Mouse (Mus musculus) cerebellum, adult 18-20 months (tissue): Measurements from ENCODE around the gene Fstl5.
"Not testable (repeated sequence)": the region's sequence is repeated elsewhere in the genome, so short reads cannot be mapped to it uniquely, and the experiment has no call there.

Experiments used
- DNase-seq, 2 experiments: peaks; one replicate each; pipeline ENCODE4 v3.0.0; 2021

The Fstl5 gene

DNA sequence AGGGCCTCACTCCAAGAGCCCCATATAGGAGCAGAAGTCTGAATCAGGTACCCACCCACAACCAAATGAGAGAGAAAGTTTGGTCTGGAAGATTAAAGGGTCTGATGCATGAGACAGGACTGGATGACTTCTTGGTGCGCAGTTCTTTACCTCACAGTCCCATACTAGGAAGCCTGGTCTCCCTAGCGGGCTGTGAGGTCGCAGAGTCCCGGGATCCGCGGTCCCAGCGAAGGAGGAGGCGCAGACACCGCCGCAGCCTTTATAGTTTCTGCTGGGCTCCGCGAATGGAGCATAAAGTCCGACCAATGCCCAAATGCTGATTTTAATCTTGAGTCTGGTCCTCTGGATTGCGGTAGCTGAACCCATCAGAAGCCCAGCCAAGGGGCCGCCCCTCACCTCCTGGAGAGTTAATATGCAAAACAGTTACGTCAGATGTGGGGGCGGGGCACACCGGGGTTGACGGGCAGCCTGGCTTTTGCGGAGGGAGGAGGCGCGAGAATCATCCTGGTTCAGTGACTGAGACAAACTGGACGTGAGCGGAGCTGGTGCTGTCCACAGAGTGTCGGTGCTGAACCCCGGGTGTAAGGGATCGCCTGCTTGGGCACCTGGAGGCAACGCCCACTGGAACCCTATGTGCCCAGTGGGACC, at the start of gene Fstl5:
TSS of gene Fstl5 (plus strand) at position 211 of the 648 bp plus-strand sequence.
- DNase-seq, result peak; percentile 94 to 97

DNA sequence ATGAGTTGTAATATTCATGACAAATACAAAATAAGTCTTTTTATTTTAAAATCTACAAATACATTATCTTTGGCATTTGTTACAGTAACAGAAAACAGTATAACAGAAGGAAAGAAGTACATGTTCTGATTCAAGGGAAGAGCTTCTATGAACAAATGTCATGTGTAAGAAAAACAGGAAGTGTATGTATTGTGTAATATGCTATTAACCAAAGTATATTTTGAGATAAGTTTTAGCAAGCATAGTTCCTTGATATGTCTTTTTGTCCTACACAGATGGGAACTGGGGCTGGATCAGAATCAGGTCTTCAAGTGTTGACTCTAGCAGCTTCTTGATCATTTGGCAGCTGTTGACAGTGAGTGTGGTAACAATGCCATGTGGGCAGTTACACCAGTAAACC, 48.5 kb upstream of the Fstl5 start:
- no peak for DNase-seq

DNA sequence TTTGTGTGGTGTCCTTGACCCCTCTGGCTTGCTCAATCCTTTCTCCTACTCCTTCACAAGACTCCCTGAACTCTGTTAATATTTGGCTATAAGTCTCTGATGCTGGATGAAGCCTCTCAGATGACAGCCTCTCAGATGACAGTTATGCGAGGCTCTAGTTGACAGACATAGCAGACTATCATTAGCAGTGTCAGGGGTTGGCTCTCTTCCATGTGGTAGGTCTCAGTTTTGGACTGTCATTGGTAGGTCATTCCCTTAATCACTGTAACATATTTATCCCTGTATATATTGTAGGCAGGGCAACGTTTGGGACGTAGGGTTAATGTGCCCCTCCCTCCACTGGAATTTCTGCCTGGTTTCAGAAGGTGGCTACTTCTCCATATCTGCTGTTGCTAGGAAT, 22.9 kb upstream of the Fstl5 start:
- no peak for DNase-seq

DNA sequence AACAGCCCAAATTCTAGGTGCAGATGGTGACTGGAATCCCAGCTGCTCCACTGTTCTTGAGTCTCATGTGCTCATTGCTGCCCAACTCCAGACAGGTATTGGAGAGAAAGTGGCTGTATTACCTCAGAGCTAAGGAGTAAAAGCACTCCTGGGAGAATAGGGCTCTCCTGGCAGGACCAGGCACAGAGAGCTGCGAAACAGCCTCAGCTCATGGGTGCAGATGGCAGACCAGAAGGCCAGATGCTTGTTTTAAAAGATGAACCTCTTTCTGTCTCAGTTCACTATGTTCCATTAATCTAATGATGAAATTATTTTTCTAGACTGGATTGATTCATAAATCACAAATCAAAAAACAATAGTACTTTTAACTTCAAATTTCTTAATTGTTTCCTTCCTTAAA, 12.1 kb upstream of the Fstl5 start:
- DNase-seq, result no peak

DNA sequence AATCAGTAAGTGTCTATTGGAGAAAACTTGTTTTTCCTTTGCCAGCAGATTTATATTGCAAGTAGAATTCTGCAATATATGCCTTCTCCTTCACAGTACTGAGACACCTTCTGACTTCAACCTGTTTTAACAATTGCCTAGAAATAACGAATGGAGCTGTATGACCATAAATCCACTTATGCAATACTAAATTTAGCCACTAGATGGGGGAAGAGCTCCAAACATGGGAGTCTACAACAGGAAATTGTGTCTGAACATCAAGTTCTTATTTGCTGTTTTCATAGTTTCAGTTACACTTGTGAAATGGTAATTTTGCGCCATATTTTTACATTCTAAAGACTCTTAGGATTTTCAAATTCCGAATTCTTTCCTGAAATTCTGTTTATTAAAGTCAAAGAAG, 6.2 kb upstream of the Fstl5 start:
- DNase-seq, result peak; percentile 29 to 45

DNA sequence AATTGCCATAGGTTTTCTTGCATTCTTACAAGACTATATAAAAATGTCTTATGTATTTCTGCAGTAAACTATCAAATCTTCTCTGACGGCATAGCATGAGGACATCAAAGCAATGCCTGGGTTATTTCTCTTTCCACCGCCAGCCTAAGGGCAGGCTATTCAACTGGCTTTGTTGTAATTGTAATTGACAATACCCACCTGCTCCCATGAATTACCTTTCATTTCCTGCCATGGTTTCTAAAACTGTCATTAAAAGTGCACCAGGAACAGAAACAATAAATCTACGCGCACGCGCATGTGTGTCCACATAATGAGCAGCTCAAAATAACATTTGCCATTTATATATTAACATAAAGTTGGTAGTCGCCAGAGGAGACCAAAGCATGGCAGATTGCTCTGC, 1.2 kb upstream of the Fstl5 start:
- DNase-seq, result no peak

DNA sequence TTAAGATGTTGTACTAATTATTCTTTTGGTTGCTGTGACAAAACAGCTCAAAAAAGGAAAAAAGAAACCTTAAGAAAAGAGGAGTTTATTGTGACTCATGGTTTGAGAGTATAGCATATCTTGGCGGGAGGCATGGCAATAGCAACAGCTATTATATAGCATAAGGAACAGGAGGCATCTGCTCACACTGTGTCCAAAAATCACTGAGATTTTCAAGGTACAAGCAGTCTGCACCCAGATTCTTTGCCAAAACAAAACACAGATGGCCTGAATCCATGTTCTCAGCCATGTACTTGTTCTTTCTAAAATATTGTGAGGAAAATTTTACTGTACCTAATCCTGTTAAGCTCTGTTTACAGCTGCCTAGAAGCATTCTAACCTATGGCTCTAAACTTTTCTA, 66.4 kb downstream of the Fstl5 start:
- DNase-seq, result peak; percentile 31

DNA sequence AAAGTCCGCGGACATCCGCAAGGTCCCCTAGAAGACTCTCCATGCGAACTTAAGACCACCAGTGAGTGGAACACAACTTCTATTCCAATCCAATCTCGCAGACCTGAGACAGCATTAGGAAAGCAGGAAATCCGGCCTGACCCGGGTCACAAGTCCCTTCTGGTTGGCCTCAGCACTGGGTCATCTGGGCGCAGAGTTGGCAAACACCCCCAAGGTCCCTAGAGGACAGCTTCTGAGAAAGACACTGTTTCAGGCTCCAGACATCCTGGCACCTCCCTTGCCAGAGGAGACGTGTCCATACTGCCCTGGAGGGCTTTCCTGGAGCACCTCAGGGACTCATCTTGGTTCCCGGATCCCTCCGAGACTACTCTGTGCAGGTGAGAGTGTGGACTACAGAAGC, 73.8 kb downstream of the Fstl5 start:
- DNase-seq, result no peak

DNA sequence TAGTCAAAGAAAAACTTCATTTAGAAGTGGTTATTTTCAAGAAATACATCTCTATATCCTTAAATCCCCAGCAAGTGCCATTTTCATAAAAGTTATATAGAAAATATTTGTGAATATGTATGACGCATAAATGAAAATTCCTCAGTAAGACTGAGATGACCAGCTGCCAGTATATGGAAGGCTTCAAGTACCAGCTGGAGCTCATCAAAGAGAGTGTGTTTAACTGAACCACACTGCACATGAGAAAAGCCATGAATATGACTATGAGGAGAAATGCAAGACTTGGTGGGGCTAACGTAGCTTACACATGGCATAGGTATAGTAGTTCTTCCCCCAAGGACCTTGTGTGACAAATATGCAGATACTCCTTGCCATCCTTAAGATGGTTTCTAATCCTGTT, 164.8 kb downstream of the Fstl5 start:
- no peak for DNase-seq

DNA sequence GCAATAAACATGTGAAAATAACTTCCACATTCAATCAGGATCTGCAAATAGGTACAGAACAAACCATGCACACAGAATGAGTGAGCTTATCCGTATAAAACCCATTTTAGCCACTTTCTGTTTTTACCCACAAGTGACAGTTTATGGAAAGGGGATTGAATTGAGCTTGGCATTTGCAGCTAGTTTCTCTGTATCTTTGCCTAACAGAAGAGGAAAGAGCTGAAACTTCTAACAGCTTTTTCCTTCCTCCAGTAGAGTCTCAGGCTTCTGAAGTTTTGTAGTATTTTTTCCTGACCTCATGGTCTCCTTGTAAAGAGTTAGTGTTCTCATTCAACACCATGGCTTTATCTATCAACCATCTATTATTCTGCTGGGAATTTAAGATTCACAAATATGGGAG, 177.3 kb downstream of the Fstl5 start:
- no peak for DNase-seq

DNA sequence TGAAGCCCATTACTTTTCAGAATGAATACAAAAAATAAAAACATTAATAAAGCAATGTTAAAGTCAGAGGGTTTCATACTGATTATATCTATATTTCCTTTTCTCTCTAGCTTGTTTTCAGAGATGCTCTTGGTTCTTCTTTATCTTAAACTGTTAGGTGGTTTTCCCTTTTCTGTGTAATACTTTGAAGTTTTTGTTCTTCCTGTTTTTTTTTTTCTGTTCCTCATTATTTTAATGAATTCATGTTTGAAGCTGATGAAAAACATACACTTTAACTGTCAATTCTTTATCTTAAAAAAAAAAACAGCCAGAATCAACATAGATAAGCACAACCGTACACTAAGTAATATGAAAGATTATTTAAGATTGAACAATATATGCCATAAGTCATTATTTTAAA, 218.9 kb downstream of the Fstl5 start:
- no peak for DNase-seq

DNA sequence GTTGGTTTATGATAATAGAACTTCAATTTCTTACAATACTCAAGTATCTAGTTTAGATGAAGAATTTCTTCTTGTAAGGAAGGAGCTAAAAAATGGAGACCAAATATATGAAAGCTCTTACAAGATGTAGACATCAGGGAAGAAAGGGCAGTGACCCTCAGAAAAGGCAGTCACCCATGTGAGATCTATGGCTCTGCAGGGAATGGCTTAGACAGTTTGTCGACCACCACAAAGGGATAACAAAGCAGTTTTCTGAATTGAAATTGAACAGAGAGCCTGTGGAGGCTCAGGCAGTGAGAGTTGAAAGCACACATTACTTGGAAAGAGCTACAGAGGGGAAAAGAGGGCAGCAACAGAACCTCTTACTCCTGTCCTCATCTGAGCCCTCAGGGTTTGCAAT, 220.3 kb downstream of the Fstl5 start:
- DNase-seq, result no peak

DNA sequence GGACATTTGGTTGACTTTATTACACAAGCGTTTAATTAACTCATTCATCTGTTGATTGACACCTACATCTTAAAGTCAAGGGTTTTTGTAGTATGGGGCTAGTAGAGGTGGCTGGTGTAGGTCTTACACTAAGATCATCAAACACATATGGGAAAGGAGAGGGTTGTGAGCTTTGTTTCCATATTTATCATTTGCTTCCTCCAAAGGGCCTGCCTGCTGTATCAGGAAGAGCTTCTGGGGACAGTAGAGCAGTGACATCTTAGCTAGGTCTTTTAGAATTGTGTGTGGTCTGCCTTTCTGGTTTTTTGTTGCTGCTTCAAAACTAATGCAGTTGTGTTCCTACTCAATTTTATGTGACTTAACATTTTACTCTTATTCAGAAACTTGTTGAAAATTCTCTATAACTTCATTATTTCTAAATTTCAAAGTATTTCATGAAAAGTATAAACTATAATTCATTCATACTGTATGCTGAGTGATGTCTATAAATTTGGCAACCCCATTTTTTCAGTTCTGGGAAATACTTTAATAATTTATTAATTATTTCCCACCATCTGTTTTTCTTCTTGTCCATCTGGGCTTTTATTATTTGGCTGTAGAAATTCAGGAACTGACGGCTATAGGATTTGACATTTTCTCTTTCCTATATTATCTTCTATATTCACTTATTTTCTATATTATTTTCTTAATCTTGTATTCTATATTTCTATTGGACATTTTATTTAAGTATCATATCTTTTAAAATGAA, 227.1 kb downstream of the Fstl5 start:
- DNase-seq, result peak; percentile 16 to 40

DNA sequence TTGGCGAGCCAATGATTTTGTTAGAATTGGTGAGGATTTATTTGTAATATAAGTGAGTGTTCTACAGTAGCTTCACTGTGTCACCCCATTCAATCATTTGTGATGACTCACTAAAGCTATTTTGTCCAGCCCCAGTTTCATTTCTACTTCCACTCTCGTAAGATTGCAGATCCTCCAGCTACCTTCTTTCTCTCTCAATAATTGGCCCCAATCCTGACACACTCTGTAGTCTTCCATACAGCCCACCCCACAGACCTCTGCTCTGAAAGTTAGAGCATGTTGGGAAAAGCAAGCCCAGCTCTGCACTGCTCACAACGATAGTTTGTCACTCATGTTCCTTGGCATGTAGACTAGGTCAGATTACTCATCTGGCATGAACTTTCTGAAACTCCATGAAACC, 242.9 kb downstream of the Fstl5 start:
- no peak for DNase-seq

DNA sequence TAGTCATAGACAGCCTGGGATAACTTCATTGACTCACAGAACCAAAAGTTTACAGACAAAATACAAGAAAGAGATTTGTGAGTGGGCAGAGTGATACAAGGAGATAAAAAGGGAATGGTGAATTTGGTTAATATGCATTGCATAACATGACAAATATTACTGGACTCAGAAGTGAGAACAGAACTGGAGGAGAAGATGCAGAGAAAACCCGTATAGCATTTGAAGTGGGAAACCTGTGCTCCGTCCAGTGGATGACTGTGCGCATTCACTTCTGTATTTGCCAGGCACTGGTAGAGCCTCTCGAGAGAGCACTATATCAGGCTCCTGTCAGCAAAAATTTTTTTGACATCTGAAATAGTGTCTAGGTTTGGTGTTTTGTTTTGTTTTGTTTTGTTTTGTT, 245.5 kb downstream of the Fstl5 start:
- no peak for DNase-seq

DNA sequence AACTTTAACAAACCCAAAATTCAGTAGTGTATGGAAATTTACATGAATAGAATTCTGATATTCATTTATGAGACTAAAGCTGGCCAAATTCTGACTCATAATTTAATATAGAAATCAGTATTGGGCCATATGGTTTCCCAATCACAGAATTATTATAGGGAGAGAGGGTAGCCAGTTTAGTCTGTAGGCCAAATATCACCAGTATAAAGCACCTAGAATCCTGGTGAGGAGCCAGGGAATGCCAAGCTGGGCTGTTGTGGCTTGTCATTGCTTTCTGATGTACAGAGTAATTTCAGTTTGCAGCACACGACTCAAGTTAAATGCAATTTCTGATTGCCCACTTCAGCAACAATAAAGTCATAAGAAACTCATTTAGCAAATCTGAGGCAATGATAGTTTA, 248.4 kb downstream of the Fstl5 start:
- peak; percentile 37 to 39 for DNase-seq

DNA sequence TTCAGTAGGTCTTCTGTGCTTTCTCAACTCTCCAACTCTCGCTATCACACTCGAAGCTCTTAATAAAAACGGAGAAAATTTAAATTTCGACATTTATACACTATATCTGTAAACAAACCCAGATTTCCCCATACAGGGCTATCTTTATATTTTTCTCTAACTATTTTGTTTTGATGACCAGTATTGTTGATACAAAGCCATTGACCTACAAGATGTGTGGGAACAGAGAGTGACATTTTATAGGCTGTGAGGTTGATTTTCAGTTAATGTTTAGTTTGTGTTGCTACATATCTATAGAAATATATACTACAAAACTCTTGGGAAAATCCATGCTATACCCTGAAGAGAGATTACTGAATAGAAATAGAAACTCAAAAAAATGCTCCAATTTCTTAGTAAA, 262.9 kb downstream of the Fstl5 start:
- no peak for DNase-seq

DNA sequence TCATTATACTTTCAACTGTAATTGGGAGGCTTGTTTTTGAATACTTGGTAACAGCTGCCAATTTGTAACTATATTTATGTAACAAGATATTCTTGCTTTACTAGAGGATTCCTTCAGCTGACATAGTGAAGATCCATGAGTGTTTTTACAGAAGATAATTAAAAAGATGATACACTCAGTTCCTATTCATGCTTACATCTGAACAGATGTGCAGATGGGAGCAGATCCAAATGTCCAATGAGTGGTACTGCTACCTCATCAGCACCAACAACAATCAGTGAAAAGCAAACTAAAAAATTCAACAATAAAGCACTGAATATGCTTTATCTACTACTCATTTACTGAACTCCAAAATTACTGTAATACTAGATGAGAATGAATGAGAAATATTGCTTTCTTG, 292.9 kb downstream of the Fstl5 start:
- DNase-seq, result no peak

DNA sequence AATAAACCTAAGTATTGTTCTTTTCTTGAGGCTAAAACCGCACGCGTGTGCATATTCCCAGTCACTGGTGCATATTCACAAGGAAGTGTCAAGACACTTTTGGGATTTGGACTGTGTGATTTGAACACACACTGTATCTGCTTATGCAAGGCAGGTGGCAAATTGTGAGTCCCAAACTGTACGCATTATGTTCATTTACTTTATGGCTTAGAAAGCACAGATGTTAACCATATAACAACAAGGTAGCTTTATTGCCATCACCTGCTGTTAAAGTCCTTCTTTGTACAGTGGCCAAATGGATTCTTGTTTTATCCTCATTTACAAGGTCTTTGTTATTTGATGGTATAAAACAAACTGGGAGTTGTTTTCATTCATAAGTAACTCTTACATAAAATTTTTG, 295.8 kb downstream of the Fstl5 start:
- no peak for DNase-seq

DNA sequence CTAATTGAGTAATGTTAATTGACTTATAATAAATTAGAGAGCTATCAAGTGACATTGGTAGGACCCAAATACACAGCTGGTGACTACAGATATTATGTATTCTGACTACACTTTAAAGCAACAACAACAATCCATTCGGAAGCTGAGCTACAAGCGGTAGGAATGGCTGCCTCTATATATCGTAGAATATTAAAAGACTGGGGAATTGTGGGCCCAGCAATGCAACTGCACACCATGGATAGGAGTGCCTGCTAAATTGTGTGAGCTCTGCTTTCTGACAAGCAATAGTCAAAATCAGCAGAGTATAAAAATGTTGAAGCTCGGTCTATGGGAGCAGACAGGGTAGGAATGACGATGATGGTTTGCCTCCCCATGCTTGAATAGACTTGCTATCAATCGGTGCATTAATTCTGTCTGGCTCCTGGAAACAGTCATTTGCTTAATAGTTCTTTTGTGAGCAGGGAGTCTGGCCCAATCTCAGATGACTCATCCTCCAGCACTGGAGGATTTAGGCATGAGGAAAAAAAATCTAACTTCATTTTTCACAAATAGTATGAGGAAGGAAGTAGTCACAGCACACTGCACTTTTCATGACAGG, 354.8 kb downstream of the Fstl5 start:
- peak; percentile 13 to 30 for DNase-seq

DNA sequence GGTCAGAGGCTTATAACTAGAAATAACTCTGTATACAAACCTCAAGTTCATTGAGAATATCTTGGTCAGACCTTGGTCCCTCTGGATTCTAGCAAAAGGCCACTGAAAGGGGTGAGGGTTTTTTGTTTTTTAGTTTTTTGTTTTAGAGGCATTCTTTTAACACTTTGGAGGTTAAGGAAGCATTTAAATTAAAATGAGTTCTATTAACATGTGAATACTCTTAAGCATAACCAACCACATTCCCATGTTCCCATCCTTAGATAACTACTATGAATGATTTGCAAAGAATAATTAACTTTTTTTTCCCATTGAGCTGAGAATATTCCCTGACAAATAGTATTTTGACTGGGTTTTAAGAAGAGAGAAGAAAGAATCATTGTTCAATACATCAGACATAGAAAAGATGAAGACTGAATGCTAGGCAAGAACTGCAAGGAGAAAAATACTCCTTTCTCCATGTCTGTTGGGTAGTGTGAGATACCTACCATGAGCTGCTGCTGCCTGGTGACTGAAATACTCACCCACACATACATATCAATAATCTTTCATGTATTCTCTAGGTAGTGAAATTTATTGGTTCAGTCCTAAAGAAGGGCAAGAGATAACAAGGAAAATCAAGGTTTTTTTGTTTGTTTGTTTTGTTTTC, 393.3 kb downstream of the Fstl5 start:
- no peak for DNase-seq

DNA sequence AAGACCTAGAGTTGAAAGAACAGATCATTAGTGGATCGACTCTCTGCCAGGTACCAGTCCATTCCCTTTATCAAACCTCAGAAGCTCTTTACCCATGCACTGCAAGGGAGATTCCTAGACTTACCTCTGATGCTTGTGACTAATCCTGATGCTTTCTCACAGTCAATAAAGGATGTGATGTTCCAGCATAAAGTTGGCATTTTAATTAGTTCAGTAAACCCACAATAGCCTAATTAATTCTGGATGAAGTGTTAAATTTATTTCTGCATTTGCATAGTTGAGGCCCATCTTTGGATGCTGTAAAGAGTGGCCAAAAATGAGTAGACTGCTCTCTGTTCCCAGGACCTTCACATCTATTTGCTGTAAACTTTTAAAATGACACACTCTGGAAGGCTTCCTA, 394.1 kb downstream of the Fstl5 start:
- no peak for DNase-seq

DNA sequence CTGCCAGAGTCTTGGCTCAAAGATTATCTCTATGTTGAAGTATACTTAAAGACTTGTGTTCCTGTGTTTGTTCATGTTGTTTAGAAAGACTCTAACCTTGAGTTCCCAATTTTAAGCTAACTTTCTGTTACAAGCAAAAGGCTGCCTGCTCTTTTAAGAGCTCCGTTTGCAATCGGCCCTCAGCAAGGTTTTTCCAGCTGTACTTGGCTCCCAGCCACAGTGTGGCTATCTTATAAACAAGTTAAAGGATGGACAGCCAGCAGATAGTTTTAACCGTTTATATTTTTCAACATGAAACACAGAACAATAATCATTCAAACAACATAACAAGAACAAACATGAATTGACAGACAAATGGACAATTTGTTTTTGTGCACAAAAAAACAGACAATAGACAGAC, 433.8 kb downstream of the Fstl5 start:
- not testable (repeated sequence) for DNase-seq

DNA sequence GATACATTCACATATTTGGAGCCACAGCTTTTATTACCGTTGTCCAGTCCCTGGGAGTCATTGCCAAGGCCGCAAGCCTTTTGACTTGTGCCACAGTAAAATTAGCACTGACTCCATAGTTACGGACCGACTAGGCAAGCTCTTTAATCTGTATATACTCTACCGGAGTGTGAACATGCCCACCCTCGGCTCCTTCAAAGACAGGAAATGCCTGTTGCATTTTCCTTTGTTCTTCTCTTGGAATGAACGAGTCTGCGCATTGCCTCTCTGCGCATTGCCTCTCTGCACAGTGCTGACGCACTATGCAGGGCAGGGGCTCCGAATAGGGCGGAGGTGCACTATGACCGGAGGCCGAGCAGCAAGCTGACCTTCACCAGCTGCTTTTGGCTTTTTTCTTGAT, 434.7 kb downstream of the Fstl5 start:
- no peak for DNase-seq
